Mouse (Mus musculus) thymus, adult 18-20 months (tissue): Measurements from ENCODE around the gene Fuca2.
"Not testable (repeated sequence)": the region's sequence is repeated elsewhere in the genome, so short reads cannot be mapped to it uniquely, and the experiment has no call there.

ENCODE experiments used
- DNase-seq, 2 experiments: peaks; one replicate each; pipeline ENCODE4 v3.0.0; 2022; ENCODE audit warnings: mixed read lengths in 2 of 2

Fuca2 gene

GRCm38 (mm10) chr10:13499331-13499730, at the start of gene Fuca2:
Fuca2 (plus strand) TSS chr10:13499540.
- DNase-seq, result peak in 1 of 2 experiments; percentile 24

GRCm38 (mm10) chr10:13451640-13452039, 47.7 kb upstream of the Fuca2 start:
- no peak for DNase-seq

GRCm38 (mm10) chr10:13453200-13453990, 45.9 kb upstream of the Fuca2 start:
- DNase-seq, result no peak

DNA sequence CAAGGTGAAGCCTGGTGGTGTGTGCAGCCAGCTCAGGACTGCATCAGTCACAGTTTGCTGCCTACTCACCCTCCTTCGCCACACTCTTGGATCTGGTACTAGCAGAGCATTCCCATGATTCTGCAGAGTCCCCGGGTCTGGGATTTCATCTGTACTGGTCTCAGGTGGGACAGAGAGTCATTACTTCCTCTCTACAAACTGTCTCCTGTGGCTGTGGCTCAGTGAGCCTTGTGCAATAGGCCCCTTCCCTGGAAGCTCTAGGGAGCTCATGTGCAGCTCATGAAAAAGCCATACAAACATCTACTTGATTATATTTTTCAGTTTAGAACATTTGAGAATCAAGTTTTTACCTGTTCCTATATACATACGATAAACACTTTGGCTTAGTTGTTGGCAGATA, 35.0 kb upstream of the Fuca2 start:
- DNase-seq, result not testable (repeated sequence)

- DNase-seq, result no peak
Measured at GRCm38 (mm10) chr10:13466925-13467324, 32.4 kb upstream of the Fuca2 start.

GRCm38 (mm10) chr10:13468025-13468529, 31.3 kb upstream of the Fuca2 start:
- not testable (repeated sequence) for DNase-seq

- DNase-seq, result no peak
Measured at GRCm38 (mm10) chr10:13470236-13470635, 29.1 kb upstream of the Fuca2 start.

GRCm38 (mm10) chr10:13473287-13473832, 26.0 kb upstream of the Fuca2 start:
- DNase-seq, result no peak

DNA sequence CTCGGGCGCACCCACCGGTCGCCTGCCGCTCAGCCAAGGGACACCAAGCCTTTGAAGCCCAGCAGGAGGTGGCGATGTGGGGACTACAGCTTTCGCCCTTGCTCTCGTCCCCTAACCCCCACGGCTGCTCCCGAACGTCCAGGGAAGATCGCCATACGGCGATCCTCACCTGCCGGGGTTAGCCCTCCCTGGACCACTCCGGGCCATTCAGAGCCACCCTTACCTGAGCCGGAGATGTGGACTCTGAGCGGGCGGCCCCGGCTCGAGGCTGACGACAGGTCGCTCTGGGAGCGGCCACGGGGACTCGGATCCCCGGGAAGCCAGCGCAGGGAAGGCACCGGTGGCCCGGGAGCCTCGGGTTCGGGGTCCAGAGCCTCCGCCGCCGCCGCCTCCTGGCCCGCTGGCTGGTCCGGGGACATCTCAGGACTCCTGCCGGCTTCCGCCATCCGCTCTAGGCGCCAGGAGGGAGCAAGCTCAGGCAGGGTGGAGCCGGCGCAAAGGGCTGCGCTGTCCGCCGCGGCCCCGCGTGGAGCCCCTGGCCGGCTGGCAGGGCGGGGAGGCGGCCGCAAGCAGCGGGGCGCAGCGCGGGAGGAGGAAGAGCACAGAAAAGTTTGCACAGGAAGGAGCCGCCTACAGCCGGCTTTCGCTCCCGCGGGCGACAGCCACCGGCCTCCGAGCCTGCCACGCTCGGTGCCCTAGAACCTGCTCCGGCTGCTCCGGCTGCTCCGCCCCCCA, 25.3 kb upstream of the Fuca2 start, which contains the start of gene Phactr2:
Gene Phactr2 (minus strand): TSS at position 580 of the 735 bp plus-strand sequence.
- DNase-seq, result peak; percentile 36 to 39

DNA sequence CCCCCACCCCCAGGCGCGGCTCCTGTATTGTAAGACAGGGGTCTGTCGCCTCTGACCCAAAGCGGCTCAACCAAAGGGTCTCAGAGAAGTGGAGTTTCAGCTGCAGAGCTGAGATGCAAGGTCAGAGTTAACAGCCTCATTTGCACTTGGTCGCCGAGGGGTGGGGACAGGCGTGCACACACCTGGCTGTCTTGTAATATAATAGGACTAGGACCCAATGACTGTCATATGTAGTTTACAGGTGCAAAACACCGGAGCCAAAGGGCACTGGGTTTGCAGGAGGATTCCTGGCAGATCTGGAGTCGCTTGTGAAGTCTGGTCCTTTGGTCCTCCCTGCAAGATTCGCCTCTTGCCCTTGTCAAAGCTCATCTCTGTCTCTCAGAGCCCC, 24.8 kb upstream of the Fuca2 start:
- DNase-seq, result no peak

GRCm38 (mm10) chr10:13475121-13475520, 24.2 kb upstream of the Fuca2 start:
- peak in 1 of 2 experiments; percentile 27 for DNase-seq

GRCm38 (mm10) chr10:13479341-13479740, 20.0 kb upstream of the Fuca2 start:
- DNase-seq, result no peak

- DNase-seq, result no peak
Measured at GRCm38 (mm10) chr10:13485958-13486357, 13.4 kb upstream of the Fuca2 start.

GRCm38 (mm10) chr10:13489671-13490070, 9.7 kb upstream of the Fuca2 start:
- no peak for DNase-seq

GRCm38 (mm10) chr10:13493978-13494686, 5.2 kb upstream of the Fuca2 start:
- DNase-seq, result no peak

DNA sequence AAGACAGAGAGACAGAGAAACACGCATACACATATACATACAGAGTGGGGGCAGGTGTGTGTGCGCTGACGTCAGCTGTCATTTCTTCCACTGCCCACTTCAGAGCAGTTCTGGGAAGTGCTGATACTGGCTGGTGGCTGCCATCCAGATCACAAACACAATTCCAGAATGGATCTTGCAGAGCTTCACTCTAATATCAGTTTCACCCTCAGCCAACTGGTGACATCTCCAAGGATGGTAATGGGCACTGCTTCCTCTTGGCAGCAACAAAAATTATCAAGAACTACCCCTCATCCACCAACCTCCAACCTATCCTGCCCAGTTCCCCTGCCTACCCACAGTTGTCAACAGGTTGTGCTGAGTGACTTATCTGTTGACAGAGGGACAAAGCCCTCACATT, 3.0 kb upstream of the Fuca2 start:
- no peak for DNase-seq

GRCm38 (mm10) chr10:13500473-13500872, 1.1 kb downstream of the Fuca2 start:
- DNase-seq, result peak in 1 of 2 experiments; percentile 13

DNA sequence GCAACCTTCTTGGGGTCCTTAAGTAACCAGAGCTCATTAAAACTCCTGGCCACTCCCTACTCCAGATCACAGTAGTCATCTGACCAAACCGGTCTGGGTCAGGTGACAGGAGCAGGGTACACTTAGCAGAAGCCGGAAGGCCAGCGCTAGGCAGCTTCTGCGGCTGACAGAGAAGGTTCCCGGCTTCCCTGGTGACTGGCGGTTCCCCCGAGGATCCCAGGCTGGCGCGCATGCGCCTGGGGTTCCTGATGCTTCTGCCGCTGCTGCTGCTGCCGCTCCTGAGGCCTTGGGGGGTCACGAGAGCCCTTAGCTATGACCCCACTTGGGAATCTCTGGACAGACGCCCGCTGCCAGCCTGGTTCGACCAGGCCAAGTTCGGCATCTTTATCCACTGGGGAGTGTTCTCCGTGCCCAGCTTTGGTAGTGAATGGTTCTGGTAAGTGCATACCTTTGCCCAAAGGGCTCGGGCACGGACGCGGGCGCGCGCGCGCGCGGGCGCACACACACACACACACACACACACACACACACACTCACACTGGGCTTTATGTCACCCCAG, 1.7 kb downstream of the Fuca2 start:
- peak; percentile 83 to 87 for DNase-seq

DNA sequence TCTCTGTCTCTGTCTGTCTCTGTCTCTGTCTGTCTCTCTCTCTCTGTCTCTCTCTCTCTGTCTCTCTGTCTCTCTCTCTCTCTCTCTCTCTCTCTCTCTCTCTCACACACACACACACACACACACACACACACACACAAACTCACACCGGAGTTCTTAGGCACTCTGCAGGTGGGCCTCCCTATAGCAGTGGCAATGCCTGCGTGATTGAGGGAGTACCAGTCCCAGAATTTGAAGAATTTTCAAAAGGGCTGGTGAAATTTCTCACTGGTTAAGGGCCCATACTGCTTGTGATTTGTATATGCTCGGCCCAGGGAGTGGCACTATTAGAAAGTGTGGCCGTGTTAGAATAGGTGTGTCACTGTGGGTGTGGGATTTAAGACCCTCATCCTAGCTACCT, 2.2 kb downstream of the Fuca2 start:
- DNase-seq, result not testable (repeated sequence)

- no peak for DNase-seq
Measured at GRCm38 (mm10) chr10:13502371-13502770, 3.0 kb downstream of the Fuca2 start.

DNA sequence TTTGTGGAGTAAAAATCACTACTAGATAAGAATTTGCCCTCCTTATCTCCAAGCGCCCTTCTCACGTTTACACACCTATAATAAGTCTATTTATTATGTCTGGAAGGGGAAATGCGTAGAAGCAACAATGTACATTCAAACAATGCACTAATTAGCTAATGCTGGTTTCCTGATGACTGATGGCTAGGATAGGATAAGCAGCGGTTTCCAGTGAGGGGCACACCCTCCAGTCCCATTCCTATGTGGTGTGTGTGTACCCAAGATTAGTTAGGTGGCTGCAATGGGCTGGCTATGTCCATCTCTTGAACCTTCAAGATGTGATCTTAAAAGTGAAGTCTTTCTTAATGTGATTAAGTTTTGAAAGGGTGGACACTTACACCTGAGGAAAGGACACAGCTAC, 22.5 kb downstream of the Fuca2 start:
- no peak for DNase-seq

DNA sequence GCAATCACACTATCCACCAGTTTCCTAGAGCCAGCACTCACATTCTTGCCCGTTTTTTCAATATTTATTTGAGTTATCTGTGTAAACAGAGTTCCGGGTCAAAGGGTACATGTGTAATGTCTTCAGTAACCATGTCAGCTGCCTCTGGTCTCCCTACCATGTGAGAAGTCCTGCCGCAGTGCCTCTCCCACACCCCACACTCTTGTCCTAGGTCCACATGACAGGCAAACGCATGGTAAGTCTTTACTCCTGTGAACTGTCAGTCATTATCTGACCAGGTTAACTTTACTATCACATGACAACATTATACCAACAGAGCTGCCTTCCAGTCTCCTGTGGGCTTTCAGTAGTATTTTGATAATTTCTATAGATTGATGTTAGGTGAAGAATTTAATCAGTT, 28.8 kb downstream of the Fuca2 start:
- no peak for DNase-seq
